Mouse (Mus musculus) intestine, embryonic 14.5 days (tissue): ENCODE data around the gene 1700024G13Rik. TPM values are rescaled to one million over a fixed set of nuclear protein-coding genes. Genes with fewer than 3 reads are reported as not detected.

ENCODE experiments used
- ATAC-seq: fragments of 200-750 bp; cut with Nextera tagmentation; replicated peaks from 2 replicates; pipeline ENCODE4 v1.8.0; 2017; ENCODE audit warnings: low read depth, moderate number of reproducible peaks, moderate TSS enrichment, moderate library complexity; ENCODE audit not compliant: low FRiP score, low TSS enrichment
- DNase-seq: peaks from one replicate; pipeline ENCODE4 v3.0.0-alpha.2; 2018; ENCODE audit warnings: low spot score
- H3K27ac ChIP-seq: fragments of 300-500 bp; sonication (generic); 2 replicates; pipeline ENCODE4 v1.5.1; 2014; ENCODE audit warnings: low read depth, mild to moderate bottlenecking, control low read depth
- H3K27me3 ChIP-seq: fragments of 300-500 bp; sonication (generic); replicated peaks from 2 replicates; pipeline ENCODE4 v1.6.1; 2014; ENCODE audit warnings: low read length, control low read depth; ENCODE audit not compliant: control insufficient read depth, insufficient read depth
- H3K36me3 ChIP-seq: fragments of 300-500 bp; sonication (generic); 2 replicates; pipeline ENCODE4 v1.6.1; 2014; ENCODE audit warnings: low read length, control low read depth; ENCODE audit not compliant: control insufficient read depth, insufficient read depth
- H3K4me1 ChIP-seq: fragments of 300-500 bp; sonication (generic); replicated peaks from 2 replicates; pipeline ENCODE4 v1.6.1; 2014; ENCODE audit warnings: low read length, control low read depth, mixed read lengths; ENCODE audit not compliant: control insufficient read depth, insufficient read depth
- H3K4me2 ChIP-seq: fragments of 300-500 bp; sonication (generic); 2 replicates; pipeline ENCODE4 v1.6.1; 2014; ENCODE audit warnings: low read length
- H3K4me3 ChIP-seq: fragments of 300-500 bp; sonication (generic); 2 replicates; pipeline ENCODE4 v1.5.1; 2014; ENCODE audit warnings: low read depth, low read length, control low read depth, mixed read lengths
- H3K9ac ChIP-seq: fragments of 300-500 bp; sonication (generic); 2 replicates; pipeline ENCODE4 v1.6.1; 2014; ENCODE audit warnings: mild to moderate bottlenecking, low read length
- H3K9me3 ChIP-seq: fragments of 300-500 bp; sonication (generic); 2 replicates; pipeline ENCODE4 v1.6.1; 2016; ENCODE audit warnings: low read length, control low read depth; ENCODE audit not compliant: control insufficient read depth
- WGBS: fragments of 180-500 bp; shearing (Covaris S2); extraction: QIAGEN DNeasy Blood & Tissue Kit; methylation state at CpG from one replicate; pipeline ENCODE4 v1.1.7; 2014; 5-methylcytosine and 5-hydroxymethylcytosine counted together
- polyA plus RNA-seq: library from polyadenylated mRNA; unstranded; fragments of >200 nt; fragmentation: Nextera tagmentation; extraction: Ambion mirVana; gene quantifications from 2 replicates; pipeline ENCODE4 v1.2.1, GENCODE M21; 2014

Gene 1700024G13Rik
- polyA plus RNA-seq, 1 experiment from 2014 or later = not detected

GRCm38 (mm10) chr14:32344694-32345093, 43.5 kb downstream of the 1700024G13Rik start:
- H3K27ac ChIP-seq = no peak overlapping the region
- peaks cover 24% of the 10 kb centered on the region for H3K36me3 ChIP-seq
- no peak overlapping the region for H3K4me3 ChIP-seq
- WGBS = 84% methylated on average over 9 of the region's 10 CpGs
- ATAC-seq (no peak), DNase-seq (no peak)
- no peak overlapping the region for H3K4me2 ChIP-seq
- no peaks in the 10 kb centered on the region for H3K27me3 ChIP-seq
- H3K4me1 ChIP-seq = no peaks in the 10 kb centered on the region
- H3K9me3 ChIP-seq = no peaks in the 10 kb centered on the region
- no peak overlapping the region for H3K9ac ChIP-seq

DNA sequence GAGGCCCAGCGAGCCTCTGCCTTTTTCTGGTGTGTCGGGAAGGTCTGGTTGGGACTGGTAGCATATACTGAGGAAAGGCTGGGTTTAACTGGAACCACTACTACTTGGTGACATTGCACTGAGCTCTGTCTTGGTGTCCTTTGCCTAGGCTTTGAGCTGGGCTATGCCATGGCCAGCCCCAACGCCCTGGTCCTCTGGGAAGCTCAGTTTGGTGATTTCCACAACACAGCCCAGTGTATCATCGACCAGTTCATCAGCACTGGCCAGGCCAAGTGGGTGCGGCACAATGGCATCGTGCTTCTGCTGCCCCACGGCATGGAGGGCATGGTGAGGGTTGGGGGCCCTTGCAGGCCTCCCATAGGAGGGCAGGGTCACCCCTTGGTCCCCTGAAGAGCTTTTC, 44.0 kb downstream of the 1700024G13Rik start:
- Histone ChIP-seq H3K4me2 (no peak overlapping the region), H3K9ac (no peak overlapping the region), H3K4me3 (no peak overlapping the region), H3K36me3 (peaks cover 26% of the 10 kb centered on the region), H3K9me3 (no peaks in the 10 kb centered on the region), H3K27ac (no peak overlapping the region), H3K4me1 (no peaks in the 10 kb centered on the region), H3K27me3 (no peaks in the 10 kb centered on the region)
- no peak for DNase-seq
- ATAC-seq = no peak
- 93% methylated on average over 7 of the region's 7 CpGs for WGBS

- Histone ChIP-seq H3K36me3 (peaks cover 37% of the 10 kb centered on the region), H3K9me3 (no peaks in the 10 kb centered on the region), H3K9ac (no peak overlapping the region), H3K27ac (no peak overlapping the region), H3K4me2 (no peak overlapping the region), H3K4me3 (no peak overlapping the region), H3K4me1 (no peaks in the 10 kb centered on the region), H3K27me3 (no peaks in the 10 kb centered on the region)
- WGBS = 95% methylated on average over 7 of the region's 7 CpGs
- DNase-seq = no peak
- ATAC-seq = no peak
Observed at GRCm38 (mm10) chr14:32341823-32342222, 46.4 kb downstream of the 1700024G13Rik start.

DNA sequence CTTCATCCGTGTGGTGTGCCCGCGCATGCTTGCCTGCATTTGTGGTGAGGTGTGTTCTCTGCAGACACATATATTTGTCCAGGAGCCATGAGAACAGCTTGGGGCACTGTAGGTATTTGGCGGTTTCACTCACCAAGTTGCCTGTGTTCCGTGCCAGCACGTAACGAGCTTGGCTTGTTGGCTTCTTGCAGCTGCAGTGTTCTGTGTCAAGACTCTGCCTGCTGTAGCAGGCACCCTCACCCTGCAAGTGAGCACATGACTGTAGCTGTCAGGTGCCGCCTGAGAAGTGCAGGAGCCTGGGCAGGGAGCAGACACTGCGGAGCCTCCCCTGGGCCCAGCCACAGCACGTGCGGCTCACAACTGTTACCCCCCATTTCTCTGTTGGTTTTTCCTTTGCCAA, 51.6 kb downstream of the 1700024G13Rik start:
- H3K36me3 ChIP-seq = peaks cover 38% of the 10 kb centered on the region
- WGBS = 85% methylated on average over 11 of the region's 11 CpGs
- no peak overlapping the region for H3K4me3 ChIP-seq
- H3K4me2 ChIP-seq = no peak overlapping the region
- H3K27ac ChIP-seq = no peak overlapping the region
- ATAC-seq = no peak
- no peak overlapping the region for H3K9ac ChIP-seq
- H3K4me1 ChIP-seq = no peaks in the 10 kb centered on the region
- H3K9me3 ChIP-seq = no peaks in the 10 kb centered on the region
- no peaks in the 10 kb centered on the region for H3K27me3 ChIP-seq
- no peak for DNase-seq

DNA sequence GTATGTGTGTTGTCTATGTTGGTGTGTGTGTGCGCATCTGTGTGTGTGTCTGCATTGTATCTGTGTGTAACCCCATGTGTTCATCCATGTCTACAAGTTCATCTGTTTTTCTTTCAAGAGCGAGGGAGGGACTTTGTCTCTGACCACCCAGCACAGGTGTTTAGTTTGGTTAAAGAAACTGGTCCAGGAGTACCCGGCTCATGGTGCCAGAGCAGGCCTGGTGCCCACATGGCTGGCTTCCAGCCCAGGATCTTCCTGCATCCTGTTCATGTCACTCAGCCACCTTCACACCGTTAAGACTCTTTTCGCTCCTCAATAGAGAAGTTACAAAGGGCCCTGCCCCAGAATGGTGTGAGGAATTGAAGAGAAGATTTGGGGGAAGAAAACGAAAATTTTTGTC, 52.2 kb downstream of the 1700024G13Rik start:
- no peaks in the 10 kb centered on the region for H3K9me3 ChIP-seq
- H3K9ac ChIP-seq = no peak overlapping the region
- no peaks in the 10 kb centered on the region for H3K27me3 ChIP-seq
- no peak for ATAC-seq
- no peak overlapping the region for H3K4me3 ChIP-seq
- H3K4me1 ChIP-seq = no peaks in the 10 kb centered on the region
- H3K27ac ChIP-seq = no peak overlapping the region
- no peak overlapping the region for H3K4me2 ChIP-seq
- no peak for DNase-seq
- 85% methylated on average over 6 of the region's 6 CpGs for WGBS
- H3K36me3 ChIP-seq = peaks cover 38% of the 10 kb centered on the region

- no peaks in the 10 kb centered on the region for H3K4me1 ChIP-seq
- no peak overlapping the region for H3K27ac ChIP-seq
- no peaks in the 10 kb centered on the region for H3K27me3 ChIP-seq
- H3K4me3 ChIP-seq = no peak overlapping the region
- H3K36me3 ChIP-seq = peaks cover 20% of the 10 kb centered on the region
- ATAC-seq = no peak
- DNase-seq = no peak
- 86% methylated on average over 20 of the region's 20 CpGs for WGBS
- H3K9me3 ChIP-seq = no peaks in the 10 kb centered on the region
- H3K9ac ChIP-seq = no peak overlapping the region
- H3K4me2 ChIP-seq = no peak overlapping the region
Observed at GRCm38 (mm10) chr14:32332515-32333445, 55.4 kb downstream of the 1700024G13Rik start.

GRCm38 (mm10) chr14:32327366-32327765, 60.8 kb downstream of the 1700024G13Rik start:
- Histone ChIP-seq H3K9ac (no peak overlapping the region), H3K4me1 (no peaks in the 10 kb centered on the region), H3K9me3 (no peaks in the 10 kb centered on the region), H3K27ac (no peak overlapping the region), H3K27me3 (no peaks in the 10 kb centered on the region), H3K4me3 (no peak overlapping the region), H3K36me3 (no peaks in the 10 kb centered on the region), H3K4me2 (no peak overlapping the region)
- no peak for ATAC-seq
- DNase-seq = no peak
- 83% methylated on average over 9 of the region's 9 CpGs for WGBS
